Mouse (Mus musculus) brown adipose tissue, adult 24 weeks (tissue): ENCODE data around the gene Gm16503. TPM values are rescaled to one million over a fixed set of nuclear protein-coding genes. Genes with fewer than 3 reads are reported as not detected.
"Not testable (repeated sequence)": the region's sequence is repeated elsewhere in the genome, so short reads cannot be mapped to it uniquely, and the experiment has no call there.

Source experiments
- H3K27ac ChIP-seq: fragments of 200-500 bp; replicated peaks from 2 replicates; pipeline ENCODE4 v1.5.1; 2012; ENCODE audit warnings: low read depth, mild to moderate bottlenecking, low read length
- H3K4me1 ChIP-seq: fragments of 200-500 bp; 2 replicates; pipeline ENCODE4 v1.6.1; 2012; ENCODE audit warnings: low read length, mixed read lengths; ENCODE audit not compliant: control insufficient read depth, insufficient read depth, insufficient read length
- H3K4me3 ChIP-seq: fragments of 200-500 bp; 2 replicates; pipeline ENCODE4 v1.5.1; 2012; ENCODE audit warnings: low read depth, mild to moderate bottlenecking, low read length, moderate library complexity; ENCODE audit not compliant: insufficient read depth
- polyA plus RNA-seq: library from polyadenylated mRNA; stranded (reverse); fragments of >200 nt; gene quantifications from 2 replicates; pipeline ENCODE4 v1.2.4, GENCODE M21; 2012; ENCODE audit not compliant: missing spikeins, insufficient read depth, insufficient read length

Gm16503 gene
- polyA plus RNA-seq, 1 experiment: not detected

GRCm38 (mm10) chr4:147565426-147566220, 25.6 kb downstream of the Gm16503 start:
- Histone ChIP-seq H3K27ac (no peak overlapping the region), H3K4me3 (no peak overlapping the region), H3K4me1 (no peaks in the 10 kb centered on the region)

GRCm38 (mm10) chr4:147571156-147571555, 31.1 kb downstream of the Gm16503 start:
- H3K4me1 ChIP-seq, H3K27ac ChIP-seq, H3K4me3 ChIP-seq: not testable (repeated sequence)

GRCm38 (mm10) chr4:147579371-147579770, 39.4 kb downstream of the Gm16503 start:
- H3K4me1 ChIP-seq, H3K4me3 ChIP-seq, H3K27ac ChIP-seq: not testable (repeated sequence)

GRCm38 (mm10) chr4:147586511-147587473, 46.8 kb downstream of the Gm16503 start:
- Histone ChIP-seq H3K27ac (no peak overlapping the region), H3K4me1 (no peaks in the 10 kb centered on the region), H3K4me3 (no peak overlapping the region)

Other genes starting within 250 kb of the Gm16503 start
- gene Zfp988, start 234.5 kb upstream of the Gm16503 start, polyA plus RNA-seq: not detected in 2 replicates
- 1.8 TPM in 1 of 2 replicates, not detected in the other for gene Zfp978, start 178.9 kb upstream of the Gm16503 start, polyA plus RNA-seq
- 36.3 and 88.8 TPM in 2 replicates for gene Zfp982, start 47.8 kb upstream of the Gm16503 start, polyA plus RNA-seq
- gene Zfp985, start 13.1 kb downstream of the Gm16503 start, polyA plus RNA-seq: 0.54 and 0.75 TPM in 2 replicates
- gene Zfp979, start 102.3 kb downstream of the Gm16503 start, polyA plus RNA-seq: 5.4 and 7.3 TPM in 2 replicates
- gene Zfp534, start 162.3 kb downstream of the Gm16503 start, polyA plus RNA-seq: 0.79 and 0.92 TPM in 2 replicates